Mouse (Mus musculus): ENCODE data around the gene Msrb2. TPM values are rescaled to one million over a fixed set of nuclear protein-coding genes. Genes with fewer than 3 reads are reported as not detected.

The Msrb2 gene
- polyA plus RNA-seq, 1 experiment from 2014 or later: 9.7 TPM

DNA sequence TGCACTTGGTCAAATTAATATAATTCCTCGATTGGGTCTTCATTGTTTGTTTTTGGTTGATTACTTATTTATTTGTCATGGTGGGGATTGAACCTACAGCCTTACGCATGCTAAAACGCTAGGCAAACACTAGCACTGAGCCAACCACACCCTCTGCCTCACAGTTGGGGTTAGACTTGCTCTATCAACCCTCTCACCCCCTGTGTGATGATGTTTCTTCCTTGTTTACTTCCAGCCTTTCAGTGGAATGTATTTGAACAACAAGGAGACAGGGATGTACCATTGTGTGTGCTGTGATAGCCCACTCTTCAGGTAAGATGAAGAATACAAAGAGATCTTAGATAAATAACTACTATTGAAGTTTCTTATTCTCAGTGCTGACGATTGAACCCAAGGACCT, 11.8 kb downstream of the Msrb2 start:
- no peak overlapping the region for H3K4me3 ChIP-seq (replicated peaks; ENCODE audit: low read length)
- H3K27ac ChIP-seq: no peak overlapping the region
- no peaks in the 10 kb centered on the region for H3K9me3 ChIP-seq (ENCODE audit: control insufficient read depth, low read length)
- no peak overlapping the region for H3K9ac ChIP-seq
- H3K36me3 ChIP-seq (replicated peaks; ENCODE audit: control insufficient read depth, insufficient read depth): no peaks in the 10 kb centered on the region
- no peaks in the 10 kb centered on the region for H3K4me1 ChIP-seq (replicated peaks; ENCODE audit: control insufficient read depth, insufficient read depth, low read length)
- DNase-seq (ENCODE audit: low spot score): no peak
- no peaks in the 10 kb centered on the region for H3K27me3 ChIP-seq (ENCODE audit: control insufficient read depth, insufficient read depth, low read length)
- no peak for ATAC-seq (ENCODE audit: low FRiP score)
- H3K4me2 ChIP-seq (replicated peaks): no peak overlapping the region
- 61% methylated on average over 4 of the region's 4 CpGs for WGBS

DNA sequence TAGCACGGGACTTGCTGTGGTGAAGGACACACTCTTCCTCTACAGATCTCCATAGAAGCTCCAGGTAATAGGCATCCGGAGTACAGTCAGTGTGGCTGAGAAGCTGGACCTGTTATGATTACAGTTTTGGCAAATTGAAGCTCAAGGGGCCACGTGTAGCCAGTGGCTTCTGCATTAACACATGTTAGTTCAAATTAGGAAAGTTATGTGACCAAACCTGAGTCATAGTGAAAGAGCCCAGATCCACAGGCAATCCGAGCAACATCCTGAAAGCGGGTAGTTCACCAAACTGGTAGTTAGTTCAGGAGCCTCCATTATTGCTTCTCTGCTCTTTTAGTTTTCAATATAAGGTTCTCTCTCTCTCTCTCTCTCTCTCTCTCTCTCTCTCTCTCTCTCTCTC, 14.5 kb downstream of the Msrb2 start:
- ATAC-seq (ENCODE audit: low FRiP score): no peak

DNA sequence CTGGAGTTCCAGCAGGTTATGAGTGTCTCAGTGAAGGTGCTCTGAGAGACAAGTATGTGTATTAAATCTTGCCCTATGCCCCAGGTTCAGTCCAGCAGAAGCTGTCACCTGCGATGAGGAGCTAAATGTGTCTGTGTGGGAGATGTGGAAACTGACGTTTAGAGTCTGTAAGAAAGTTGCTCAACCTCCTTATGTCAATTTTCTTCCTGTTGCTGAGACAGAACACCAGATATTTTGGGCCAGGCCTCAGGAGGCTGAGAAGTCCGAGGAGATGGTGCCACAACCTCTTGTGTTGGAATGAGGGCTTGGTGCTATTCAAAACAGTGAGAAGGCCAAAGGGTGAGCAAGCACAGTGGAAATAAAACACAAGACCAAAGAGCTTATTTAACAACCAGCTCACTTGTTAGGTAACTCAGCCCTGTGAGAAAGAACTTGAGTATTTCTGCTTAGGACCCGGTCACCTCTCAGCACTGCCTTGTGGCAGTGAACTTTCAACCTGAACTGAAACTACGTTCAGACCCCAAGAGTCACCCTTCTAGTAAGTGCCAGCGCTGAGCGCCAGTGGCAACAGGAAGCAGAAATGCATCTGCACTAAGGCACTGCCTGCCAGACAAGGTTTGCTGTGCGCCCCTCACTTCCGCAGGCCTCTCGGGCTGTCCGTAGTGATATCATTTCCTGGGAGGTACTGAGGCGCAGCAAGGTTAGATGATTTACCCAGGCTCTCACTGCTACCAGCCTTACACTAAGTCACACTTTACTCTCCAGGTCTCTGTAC, 17.3 kb downstream of the Msrb2 start:
- H3K4me3 ChIP-seq (replicated peaks; ENCODE audit: low read length): no peak overlapping the region
- 83% methylated on average over 12 of the region's 12 CpGs for WGBS

More for the DNA sequence above, 14.5 kb downstream of the Msrb2 start:
- Histone ChIP-seq H3K4me3 (replicated peaks; ENCODE audit: low read length) (no peak overlapping the region), H3K9me3 (ENCODE audit: control insufficient read depth, low read length) (no peaks in the 10 kb centered on the region), H3K4me1 (replicated peaks; ENCODE audit: control insufficient read depth, insufficient read depth, low read length) (no peaks in the 10 kb centered on the region), H3K27me3 (ENCODE audit: control insufficient read depth, insufficient read depth, low read length) (no peaks in the 10 kb centered on the region), H3K4me2 (replicated peaks) (no peak overlapping the region), H3K36me3 (replicated peaks; ENCODE audit: control insufficient read depth, insufficient read depth) (no peaks in the 10 kb centered on the region), H3K9ac (no peak overlapping the region), H3K27ac (no peak overlapping the region)
- WGBS: 90% methylated on average over 5 of the region's 5 CpGs
- no peak for DNase-seq (ENCODE audit: low spot score)

DNA sequence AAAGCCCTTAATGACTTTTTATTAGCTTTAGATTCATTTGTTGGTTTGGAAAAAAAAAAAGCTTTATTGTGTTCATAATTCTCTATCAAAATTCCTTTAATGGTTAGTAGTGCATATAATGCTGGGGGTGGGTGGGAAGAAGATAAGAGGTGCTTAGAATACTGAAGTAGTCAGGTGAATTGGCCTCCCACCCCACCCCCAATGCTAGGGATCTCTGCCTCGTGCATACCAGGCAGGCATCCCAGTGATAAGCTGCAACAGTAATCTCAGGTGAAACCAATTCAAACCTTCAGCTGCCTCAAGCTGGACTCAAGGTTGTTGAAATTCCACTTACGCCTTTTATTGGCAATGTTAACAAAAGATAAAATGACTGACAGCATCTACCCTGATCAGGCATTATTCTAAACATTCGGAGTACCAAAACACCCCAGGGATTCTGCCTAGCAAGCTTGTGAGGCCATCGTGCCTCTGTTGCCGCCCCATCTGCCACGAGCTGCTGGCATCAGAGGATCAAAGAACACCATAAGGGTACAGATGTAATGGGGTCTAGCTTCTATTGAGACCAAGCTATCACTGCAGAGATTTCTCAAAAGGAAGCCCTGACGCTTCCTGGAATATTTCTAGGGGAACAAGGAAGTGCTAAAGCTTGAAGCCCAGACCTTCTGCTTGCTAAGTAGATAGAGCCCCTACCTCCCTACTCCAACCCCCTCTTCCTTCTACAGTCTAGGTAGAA, 19.3 kb downstream of the Msrb2 start:
- H3K27me3 ChIP-seq (ENCODE audit: control insufficient read depth, insufficient read depth, low read length): no peaks in the 10 kb centered on the region
- no peaks in the 10 kb centered on the region for H3K36me3 ChIP-seq (replicated peaks; ENCODE audit: control insufficient read depth, insufficient read depth)
- H3K9me3 ChIP-seq (ENCODE audit: control insufficient read depth, low read length): no peaks in the 10 kb centered on the region
- WGBS: 36% methylated on average over 7 of the region's 7 CpGs
- H3K4me1 ChIP-seq (replicated peaks; ENCODE audit: control insufficient read depth, insufficient read depth, low read length): no peaks in the 10 kb centered on the region
- ATAC-seq (ENCODE audit: low FRiP score) (no peak), DNase-seq (ENCODE audit: low spot score) (no peak)
- no peak overlapping the region for H3K4me2 ChIP-seq (replicated peaks)
- H3K4me3 ChIP-seq (replicated peaks; ENCODE audit: low read length): no peak overlapping the region
- no peak overlapping the region for H3K27ac ChIP-seq
- no peak overlapping the region for H3K9ac ChIP-seq

More for the DNA sequence above, 17.3 kb downstream of the Msrb2 start:
- Histone ChIP-seq H3K4me2 (replicated peaks) (no peak overlapping the region), H3K9me3 (ENCODE audit: control insufficient read depth, low read length) (no peaks in the 10 kb centered on the region), H3K9ac (no peak overlapping the region), H3K27ac (no peak overlapping the region), H3K27me3 (ENCODE audit: control insufficient read depth, insufficient read depth, low read length) (no peaks in the 10 kb centered on the region), H3K4me1 (replicated peaks; ENCODE audit: control insufficient read depth, insufficient read depth, low read length) (no peaks in the 10 kb centered on the region), H3K36me3 (replicated peaks; ENCODE audit: control insufficient read depth, insufficient read depth) (no peaks in the 10 kb centered on the region)
- ATAC-seq (ENCODE audit: low FRiP score): no peak
- DNase-seq (ENCODE audit: low spot score): no peak

DNA sequence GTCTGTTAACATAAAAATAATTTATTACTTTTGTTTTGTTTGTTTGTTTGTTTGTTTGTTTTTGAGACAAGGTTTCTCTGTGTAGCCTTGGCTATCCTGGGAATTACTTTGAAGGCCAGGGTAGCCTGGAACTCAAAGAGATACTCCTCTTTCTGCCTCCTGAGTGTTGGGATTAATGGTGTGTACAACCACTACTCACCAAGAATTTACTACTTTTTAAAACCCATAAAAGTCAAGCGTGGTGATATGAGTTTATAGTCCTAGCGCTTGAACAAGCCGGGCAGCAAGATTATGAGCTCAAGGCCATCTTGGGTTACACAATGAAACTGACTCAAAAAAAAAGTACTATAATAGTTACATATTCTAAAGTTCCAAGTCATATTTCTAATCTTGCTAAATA, 20.4 kb downstream of the Msrb2 start:
- H3K9me3 ChIP-seq (ENCODE audit: control insufficient read depth, low read length): no peaks in the 10 kb centered on the region
- H3K27me3 ChIP-seq (ENCODE audit: control insufficient read depth, insufficient read depth, low read length): no peaks in the 10 kb centered on the region
- no peaks in the 10 kb centered on the region for H3K4me1 ChIP-seq (replicated peaks; ENCODE audit: control insufficient read depth, insufficient read depth, low read length)
- no peak overlapping the region for H3K4me2 ChIP-seq (replicated peaks)
- WGBS: 95% methylated on average over 3 of the region's 3 CpGs
- H3K36me3 ChIP-seq (replicated peaks; ENCODE audit: control insufficient read depth, insufficient read depth): no peaks in the 10 kb centered on the region
- ATAC-seq (ENCODE audit: low FRiP score): no peak
- no peak overlapping the region for H3K4me3 ChIP-seq (replicated peaks; ENCODE audit: low read length)
- DNase-seq (ENCODE audit: low spot score): no peak
- H3K9ac ChIP-seq: no peak overlapping the region
- H3K27ac ChIP-seq: no peak overlapping the region

DNA sequence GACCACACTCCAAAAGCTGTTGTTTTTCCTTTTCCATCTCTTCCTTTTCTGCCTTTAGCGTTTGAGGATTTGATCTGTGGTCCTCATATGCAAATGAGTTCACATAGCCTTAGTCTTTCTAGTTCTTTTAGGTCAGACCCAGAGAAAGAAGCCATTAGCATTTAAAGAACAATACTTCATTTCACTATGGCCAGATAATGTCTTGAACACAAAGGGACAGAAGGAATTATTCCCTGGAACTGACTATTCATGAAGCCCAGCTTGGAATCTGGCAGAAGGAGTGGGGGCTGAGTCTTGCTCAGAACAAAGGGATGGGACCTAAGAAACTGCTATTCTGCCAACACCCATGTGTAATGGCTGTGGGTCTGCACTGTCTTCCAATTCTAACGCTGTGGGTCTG, 21.6 kb downstream of the Msrb2 start:
- no peak for DNase-seq (ENCODE audit: low spot score)
- no peak overlapping the region for H3K4me3 ChIP-seq (replicated peaks; ENCODE audit: low read length)
- H3K4me2 ChIP-seq (replicated peaks): no peak overlapping the region
- H3K9ac ChIP-seq: no peak overlapping the region
- H3K27ac ChIP-seq: no peak overlapping the region
- H3K9me3 ChIP-seq (ENCODE audit: control insufficient read depth, low read length): 0 out of 2 replicates have a peak, but pooled peaks cover 2% of the 10 kb centered on the region
- H3K27me3 ChIP-seq (ENCODE audit: control insufficient read depth, insufficient read depth, low read length): no peaks in the 10 kb centered on the region
- no peak for ATAC-seq (ENCODE audit: low FRiP score)
- H3K4me1 ChIP-seq (replicated peaks; ENCODE audit: control insufficient read depth, insufficient read depth, low read length): no peaks in the 10 kb centered on the region
- 23% methylated on average over 2 of the region's 2 CpGs for WGBS
- no peaks in the 10 kb centered on the region for H3K36me3 ChIP-seq (replicated peaks; ENCODE audit: control insufficient read depth, insufficient read depth)

DNA sequence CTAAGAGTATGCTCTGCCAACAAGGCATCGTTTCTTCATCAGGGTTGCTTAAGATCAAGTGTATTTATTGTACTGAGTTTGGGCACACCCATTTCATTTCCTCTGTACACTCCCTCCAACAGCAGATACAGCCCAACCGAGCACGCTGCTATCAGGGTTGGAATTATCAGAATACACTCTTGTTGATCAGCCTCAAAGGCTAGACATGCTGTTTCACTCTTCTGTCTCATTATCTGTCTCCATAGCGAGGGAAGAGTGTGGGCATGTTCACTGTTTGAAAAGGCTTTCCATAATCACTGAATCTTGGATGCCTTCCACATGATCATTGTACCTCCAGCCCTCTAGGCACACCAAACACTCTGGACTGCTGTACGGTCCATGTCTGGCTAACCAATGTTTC, 34.2 kb downstream of the Msrb2 start:
- Histone ChIP-seq H3K9me3 (ENCODE audit: control insufficient read depth, low read length) (no peaks in the 10 kb centered on the region), H3K4me1 (replicated peaks; ENCODE audit: control insufficient read depth, insufficient read depth, low read length) (no peaks in the 10 kb centered on the region), H3K27me3 (ENCODE audit: control insufficient read depth, insufficient read depth, low read length) (no peaks in the 10 kb centered on the region), H3K4me3 (replicated peaks; ENCODE audit: low read length) (no peak overlapping the region), H3K4me2 (replicated peaks) (no peak overlapping the region), H3K36me3 (replicated peaks; ENCODE audit: control insufficient read depth, insufficient read depth) (no peaks in the 10 kb centered on the region), H3K9ac (no peak overlapping the region), H3K27ac (no peak overlapping the region)
- DNase-seq (ENCODE audit: low spot score) (no peak), ATAC-seq (ENCODE audit: low FRiP score) (no peak)
- WGBS: 80% methylated on average over 5 of the region's 5 CpGs

DNA sequence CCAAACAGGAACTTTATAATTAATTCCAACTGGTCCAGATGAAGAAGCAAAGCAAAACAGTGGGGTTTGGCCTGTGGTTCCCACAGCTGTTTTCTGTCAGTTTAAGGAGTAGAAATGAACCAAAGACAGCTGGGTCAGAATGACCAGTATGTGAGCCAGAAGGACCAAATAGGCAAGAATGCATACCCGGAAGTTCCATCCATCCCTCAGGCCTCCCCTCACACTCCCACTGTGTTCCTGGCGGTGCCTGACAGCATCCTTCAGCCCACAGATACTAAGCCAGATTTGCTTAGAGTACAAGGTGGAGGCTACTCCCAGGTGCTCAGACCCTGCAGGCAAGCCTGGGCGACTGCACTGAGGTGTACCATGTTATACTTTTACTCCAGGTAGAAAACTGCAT, 35.3 kb downstream of the Msrb2 start:
- Histone ChIP-seq H3K27ac (no peak overlapping the region), H3K9me3 (ENCODE audit: control insufficient read depth, low read length) (no peaks in the 10 kb centered on the region), H3K4me2 (replicated peaks) (no peak overlapping the region), H3K27me3 (ENCODE audit: control insufficient read depth, insufficient read depth, low read length) (no peaks in the 10 kb centered on the region), H3K36me3 (replicated peaks; ENCODE audit: control insufficient read depth, insufficient read depth) (no peaks in the 10 kb centered on the region), H3K4me1 (replicated peaks; ENCODE audit: control insufficient read depth, insufficient read depth, low read length) (no peaks in the 10 kb centered on the region), H3K9ac (no peak overlapping the region), H3K4me3 (replicated peaks; ENCODE audit: low read length) (no peak overlapping the region)
- DNase-seq (ENCODE audit: low spot score) (no peak), ATAC-seq (ENCODE audit: low FRiP score) (no peak)
- 79% methylated on average over 3 of the region's 3 CpGs for WGBS

DNA sequence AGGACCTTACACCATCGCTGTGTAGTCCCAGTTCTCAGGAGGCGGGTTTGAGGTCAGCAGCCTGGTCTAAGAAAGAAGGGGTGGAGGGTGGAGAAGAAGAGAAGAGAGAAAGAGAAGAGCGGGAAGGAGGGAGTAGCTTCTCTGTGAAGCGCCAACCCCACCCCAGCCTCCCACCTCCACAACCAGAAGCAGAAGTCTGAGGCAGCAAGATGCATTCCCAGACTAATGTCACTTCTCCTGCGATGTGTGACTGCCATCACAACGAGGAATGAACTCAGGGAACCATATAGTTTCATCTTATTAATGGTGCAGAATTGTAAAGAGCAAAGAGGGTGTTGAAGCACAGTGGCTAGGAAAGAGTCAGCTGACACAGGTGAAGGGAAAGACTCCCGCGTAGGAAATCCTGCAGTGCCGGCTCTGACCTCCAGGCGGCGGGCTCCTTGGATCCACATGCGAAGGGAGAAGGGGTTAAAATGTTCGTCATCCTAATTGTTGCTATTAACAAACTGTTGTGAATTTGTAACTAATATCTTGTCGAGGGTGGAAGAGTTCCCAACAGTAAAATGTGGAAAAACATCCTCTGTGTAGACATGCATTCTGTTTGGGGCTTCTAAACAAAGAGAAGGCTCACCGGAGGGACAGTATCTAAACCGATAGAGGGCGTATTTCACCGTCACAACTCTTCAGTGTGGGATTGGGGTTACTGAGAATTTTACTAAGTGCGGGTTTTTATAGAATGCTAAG, 43.2 kb downstream of the Msrb2 start:
- no peaks in the 10 kb centered on the region for H3K9me3 ChIP-seq (ENCODE audit: control insufficient read depth, low read length)
- H3K4me2 ChIP-seq (replicated peaks): peak overlapping the region; percentile 62
- no peak overlapping the region for H3K27ac ChIP-seq
- H3K9ac ChIP-seq: peak overlapping the region; percentile 30; the same call in 1 of the 2 replicates
- H3K27me3 ChIP-seq (ENCODE audit: control insufficient read depth, insufficient read depth, low read length): 0 out of 2 replicates have a peak, but pooled peaks cover 6% of the 10 kb centered on the region
- H3K4me3 ChIP-seq (replicated peaks; ENCODE audit: low read length): peak overlapping the region; percentile 23
- no peaks in the 10 kb centered on the region for H3K36me3 ChIP-seq (replicated peaks; ENCODE audit: control insufficient read depth, insufficient read depth)
- 20% methylated on average over 19 of the region's 19 CpGs for WGBS
- ATAC-seq (ENCODE audit: low FRiP score): peak; percentile 67; the same call in 1 of the 2 replicates
- no peaks in the 10 kb centered on the region for H3K4me1 ChIP-seq (replicated peaks; ENCODE audit: control insufficient read depth, insufficient read depth, low read length)
- DNase-seq (ENCODE audit: low spot score): peak; percentile 84
